Mouse (Mus musculus) liver, embryonic 14.5 days (tissue): ENCODE measurements around the gene Ankrd6.

ENCODE experiments used
- CTCF ChIP-seq: IDR thresholded peaks from 2 replicates; pipeline ENCODE4 v1.5.1; 2016; ENCODE audit warnings: antibody characterized with exemption, low read depth, control low read depth
- EP300 ChIP-seq: IDR thresholded peaks from 2 replicates; pipeline ENCODE4 v1.6.1; 2016; ENCODE audit warnings: antibody characterized with exemption, low read depth

DNA sequence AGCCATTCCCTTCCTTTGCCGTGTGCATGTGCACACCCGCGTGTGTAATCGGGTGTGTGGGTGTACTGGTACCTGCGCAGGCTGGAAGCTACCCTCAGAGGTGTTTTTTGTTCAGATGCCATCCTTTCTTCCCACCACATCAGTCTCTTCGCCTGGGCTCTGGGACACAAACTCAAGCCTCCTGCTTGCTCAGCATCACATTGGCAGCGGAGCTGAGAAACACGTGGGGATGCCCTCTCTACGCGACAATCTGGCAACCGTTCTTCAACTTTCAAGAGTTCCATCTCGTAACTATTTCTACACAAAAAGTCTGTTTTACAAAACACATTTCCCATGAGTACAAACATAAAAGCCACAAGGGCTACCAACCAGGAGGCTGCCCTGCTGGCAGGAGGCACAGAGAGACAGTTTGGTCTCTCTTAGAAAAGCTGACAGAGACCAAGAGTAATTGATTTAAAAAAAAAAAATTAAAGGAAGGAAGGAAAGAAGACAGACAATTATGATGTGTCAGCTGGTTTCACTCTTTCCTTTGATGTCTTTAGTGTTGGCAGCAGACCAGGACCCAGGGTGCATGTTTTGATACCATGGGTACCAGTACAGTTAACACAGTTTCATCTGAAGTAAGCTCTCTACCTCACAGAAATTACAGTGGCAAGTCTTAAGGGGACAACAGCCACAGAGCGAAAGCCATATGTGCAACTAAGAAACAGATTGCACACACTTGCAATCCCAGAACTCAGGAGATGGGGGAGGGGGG lies 21.8 kb downstream of the Ankrd6 start:
- TF ChIP-seq EP300 (no peak), CTCF (no peak)
